Mouse (Mus musculus) thymus, postnatal 36 days (tissue): Measurements from ENCODE around the gene Rps6kb2.

ENCODE experiments used
- DNase-seq, 2 experiments: peaks; one replicate each; pipeline ENCODE4 v3.0.0; 2022; ENCODE audit warnings: mixed read lengths in 2 of 2

Rps6kb2 gene

GRCm38 (mm10) chr19:4154437-4155222 lies 8.5 kb downstream of the Rps6kb2 start:
- DNase-seq: peak; percentile 83 to 89

- no peak for DNase-seq
Measured at GRCm38 (mm10) chr19:4153232-4153654, 9.9 kb downstream of the Rps6kb2 start, which contains the start of gene Ptprcap. Gene Ptprcap (plus strand): TSS chr19:4153604.

GRCm38 (mm10) chr19:4152445-4153231 lies 10.5 kb downstream of the Rps6kb2 start:
- DNase-seq: no peak

GRCm38 (mm10) chr19:4151898-4152297 lies 11.3 kb downstream of the Rps6kb2 start:
- DNase-seq: no peak

GRCm38 (mm10) chr19:4151488-4151860 lies 11.7 kb downstream of the Rps6kb2 start:
- no peak for DNase-seq

GRCm38 (mm10) chr19:4150567-4151487 lies 12.3 kb downstream of the Rps6kb2 start:
- DNase-seq: peak in 1 of 2 experiments; percentile 22

- peak in 1 of 2 experiments; percentile 20 for DNase-seq
Measured at GRCm38 (mm10) chr19:4149764-4150461, 13.2 kb downstream of the Rps6kb2 start.

GRCm38 (mm10) chr19:4149283-4149682 lies 13.9 kb downstream of the Rps6kb2 start:
- DNase-seq: peak in 1 of 2 experiments; percentile 38

GRCm38 (mm10) chr19:4148819-4149218 lies 14.3 kb downstream of the Rps6kb2 start:
- no peak for DNase-seq

GRCm38 (mm10) chr19:4148491-4148806 lies 14.7 kb downstream of the Rps6kb2 start, which contains the start of gene Coro1b:
Gene Coro1b (plus strand): TSS chr19:4148619.
- DNase-seq: peak; percentile 95 to 97

GRCm38 (mm10) chr19:4147782-4148490 lies 15.2 kb downstream of the Rps6kb2 start:
- no peak for DNase-seq

GRCm38 (mm10) chr19:4147022-4147405 lies 16.1 kb downstream of the Rps6kb2 start:
- no peak for DNase-seq

- DNase-seq: no peak
Measured at GRCm38 (mm10) chr19:4146366-4147021, 16.7 kb downstream of the Rps6kb2 start.

GRCm38 (mm10) chr19:4145936-4146335 lies 17.2 kb downstream of the Rps6kb2 start:
- DNase-seq: no peak

- peak; percentile 34 to 44 for DNase-seq
Measured at GRCm38 (mm10) chr19:4144550-4145498, 18.3 kb downstream of the Rps6kb2 start.

GRCm38 (mm10) chr19:4143759-4144268 lies 19.3 kb downstream of the Rps6kb2 start, which contains the start of gene Cabp4:
Gene Cabp4 (minus strand): TSS chr19:4144033.
- DNase-seq: no peak

- no peak for DNase-seq
Measured at GRCm38 (mm10) chr19:4142416-4143173, 20.6 kb downstream of the Rps6kb2 start.

GRCm38 (mm10) chr19:4140147-4140546 lies 23.0 kb downstream of the Rps6kb2 start:
- no peak for DNase-seq

GRCm38 (mm10) chr19:4139446-4139845 lies 23.7 kb downstream of the Rps6kb2 start, which contains the start of gene Gpr152:
Gene Gpr152 (plus strand): TSS chr19:4139787.
- DNase-seq: no peak
